Mouse (Mus musculus): Measurements from ENCODE around the gene Wnt10a. TPM values are rescaled to one million over a fixed set of nuclear protein-coding genes. Genes with fewer than 3 reads are reported as not detected.

The Wnt10a gene
- polyA plus RNA-seq (2015; fragmentation: Nextera tagmentation; extraction: Ambion mirVana) = not detected in 2 replicates

DNA sequence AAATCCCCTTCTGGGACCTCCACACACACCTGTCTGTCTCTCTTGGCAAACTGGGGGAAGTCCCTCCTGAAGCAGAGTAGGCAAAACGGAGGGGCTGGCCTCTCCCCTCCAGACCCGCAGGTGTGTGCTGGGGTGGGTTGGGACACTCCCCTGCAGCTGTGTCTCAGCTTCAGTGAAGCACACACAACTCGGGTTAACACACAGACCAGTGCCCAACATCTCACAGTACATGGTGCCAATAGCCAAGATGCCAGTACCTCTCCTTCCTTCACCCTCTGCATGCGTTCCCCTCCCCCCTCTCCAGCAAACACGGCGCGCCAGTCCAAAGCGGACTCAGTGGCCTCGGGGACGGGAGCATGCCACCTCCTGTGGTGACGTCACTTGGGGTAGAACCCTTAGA, at the start of gene Wnt10a:
Gene Wnt10a (plus strand): TSS at position 268 of the 400 bp plus-strand sequence.
- DNase-seq = no peak
- H3K4me2 ChIP-seq = peak within 1 kb of the TSS; percentile 14; the same call in 1 of the 2 replicates

DNA sequence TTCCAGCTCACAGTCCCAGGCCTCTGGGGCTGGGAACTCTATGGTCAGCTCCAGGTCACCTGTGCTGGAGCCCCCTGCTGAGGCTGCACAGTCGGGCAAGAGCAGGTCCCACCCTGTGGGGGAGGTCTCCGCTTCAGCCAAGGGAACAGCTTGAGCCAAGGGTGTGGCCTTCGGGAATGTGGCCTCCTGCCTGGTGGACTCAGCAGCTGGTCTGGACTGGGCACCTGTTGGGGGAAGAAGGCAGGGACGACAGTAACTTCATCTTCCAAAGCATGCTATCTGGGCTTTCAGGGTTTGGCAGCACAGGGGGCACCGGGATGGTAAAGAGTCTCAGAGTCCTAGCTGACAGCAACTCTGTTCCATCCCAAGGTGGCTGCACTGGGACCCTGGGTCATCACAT, 44.0 kb upstream of the Wnt10a start:
- WGBS (ENCODE audit: insufficient replicate concordance) = 60% methylated on average over 5 of the region's 5 CpGs
- no peak overlapping the region for H3K9ac ChIP-seq

More for the DNA sequence above, at the start of gene Wnt10a:
- 0 out of 2 replicates have a peak, but pooled peaks cover 4% of the 10 kb centered on the region for H3K4me1 ChIP-seq (replicated peaks)
- no peak within 1 kb of the TSS for H3K27ac ChIP-seq
- 4% methylated on average over 11 of the region's 11 CpGs for WGBS (ENCODE audit: insufficient replicate concordance)
- no peaks in the 10 kb centered on the region for H3K36me3 ChIP-seq
- no peak within 1 kb of the TSS; the same call in 1 of the 2 replicates for H3K4me3 ChIP-seq (replicated peaks)
- peaks cover 99% of the 10 kb centered on the region for H3K27me3 ChIP-seq
- H3K9ac ChIP-seq = no peak within 1 kb of the TSS
- no peak for ATAC-seq (ENCODE audit: low read depth)
- H3K9me3 ChIP-seq (replicated peaks) = no peaks in the 10 kb centered on the region

DNA sequence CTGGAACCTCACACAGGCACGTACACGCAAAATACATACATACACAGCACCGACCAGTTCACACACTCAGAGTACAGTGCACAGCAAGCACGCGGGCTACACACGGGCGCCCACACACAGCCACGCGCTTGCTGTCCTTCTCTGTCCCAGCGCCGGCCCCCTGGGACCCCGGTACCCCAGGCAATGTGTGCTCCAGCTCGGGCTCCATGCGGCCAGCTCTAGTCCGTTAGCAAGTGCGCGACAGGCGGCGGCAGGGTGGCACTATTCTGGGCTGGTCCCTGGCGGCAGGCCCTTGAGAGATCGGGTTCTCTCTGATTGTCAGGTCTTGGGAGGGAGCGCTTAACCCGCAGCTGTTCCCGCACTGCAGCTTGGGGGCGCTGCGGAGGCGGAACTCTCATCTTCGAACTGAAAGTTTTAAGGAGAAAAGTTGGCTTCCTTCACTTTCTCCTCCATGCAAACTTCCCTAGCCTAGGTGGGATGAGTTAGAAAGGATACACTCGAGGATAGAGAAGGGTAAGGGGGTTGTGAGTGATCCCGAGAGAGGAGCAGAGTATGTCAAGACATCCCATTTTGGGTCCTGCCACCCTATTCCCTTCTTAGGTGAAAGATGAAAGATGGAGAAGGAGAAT, 42.6 kb upstream of the Wnt10a start, which contains the start of gene Prkag3:
Gene Prkag3 (minus strand): TSS at position 579 of the 629 bp plus-strand sequence.
- 11% methylated on average over 30 of the region's 30 CpGs for WGBS (ENCODE audit: insufficient replicate concordance)
- Histone ChIP-seq H3K27me3 (peaks cover 25% of the 10 kb centered on the region), H3K36me3 (no peaks in the 10 kb centered on the region), H3K9me3 (replicated peaks) (no peaks in the 10 kb centered on the region), H3K27ac (no peak within 1 kb of the TSS), H3K4me1 (replicated peaks) (peaks cover 8% of the 10 kb centered on the region; the same call in 1 of the 2 replicates), H3K9ac (no peak within 1 kb of the TSS), H3K4me2 (peak within 1 kb of the TSS; percentile 57), H3K4me3 (replicated peaks) (peak within 1 kb of the TSS; percentile 26; the same call in 1 of the 2 replicates)
- DNase-seq (peak; percentile 11), ATAC-seq (ENCODE audit: low read depth) (no peak)

More for the DNA sequence above, 44.0 kb upstream of the Wnt10a start:
- no peak for DNase-seq
- peaks cover 25% of the 10 kb centered on the region for H3K27me3 ChIP-seq
- no peaks in the 10 kb centered on the region for H3K9me3 ChIP-seq (replicated peaks)
- no peak overlapping the region for H3K4me2 ChIP-seq
- H3K4me1 ChIP-seq (replicated peaks) = peaks cover 8% of the 10 kb centered on the region; the same call in 1 of the 2 replicates
- no peak overlapping the region for H3K27ac ChIP-seq
- H3K4me3 ChIP-seq (replicated peaks) = no peak overlapping the region
- ATAC-seq (ENCODE audit: low read depth) = no peak
- H3K36me3 ChIP-seq = no peaks in the 10 kb centered on the region

DNA sequence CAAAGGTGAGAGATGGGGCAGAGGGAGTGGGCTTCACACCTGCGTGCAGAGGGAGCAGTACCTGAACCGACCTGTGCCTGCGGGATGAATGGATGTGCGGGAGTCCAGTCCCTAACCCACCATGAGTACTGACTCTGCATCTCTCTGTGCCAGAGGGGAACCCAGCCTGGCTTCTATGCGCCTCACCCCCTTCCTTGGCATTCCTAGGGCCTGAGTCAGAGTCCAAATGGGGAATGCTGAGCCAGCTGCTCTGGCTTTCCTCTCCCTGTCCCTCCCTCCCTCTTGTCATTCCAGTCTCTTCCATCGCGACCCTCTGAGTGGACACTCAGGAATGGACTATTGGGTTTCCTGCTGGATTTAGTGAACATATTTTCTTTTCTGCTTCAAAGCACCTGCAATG, 42.0 kb upstream of the Wnt10a start:
- H3K36me3 ChIP-seq = no peaks in the 10 kb centered on the region
- H3K4me1 ChIP-seq (replicated peaks) = peaks cover 8% of the 10 kb centered on the region; the same call in 1 of the 2 replicates
- no peak for DNase-seq
- no peaks in the 10 kb centered on the region for H3K9me3 ChIP-seq (replicated peaks)
- no peak overlapping the region for H3K9ac ChIP-seq
- 42% methylated on average over 7 of the region's 7 CpGs for WGBS (ENCODE audit: insufficient replicate concordance)
- no peak for ATAC-seq (ENCODE audit: low read depth)
- H3K4me2 ChIP-seq = no peak overlapping the region
- peaks cover 25% of the 10 kb centered on the region for H3K27me3 ChIP-seq
- H3K27ac ChIP-seq = no peak overlapping the region
- no peak overlapping the region for H3K4me3 ChIP-seq (replicated peaks)

DNA sequence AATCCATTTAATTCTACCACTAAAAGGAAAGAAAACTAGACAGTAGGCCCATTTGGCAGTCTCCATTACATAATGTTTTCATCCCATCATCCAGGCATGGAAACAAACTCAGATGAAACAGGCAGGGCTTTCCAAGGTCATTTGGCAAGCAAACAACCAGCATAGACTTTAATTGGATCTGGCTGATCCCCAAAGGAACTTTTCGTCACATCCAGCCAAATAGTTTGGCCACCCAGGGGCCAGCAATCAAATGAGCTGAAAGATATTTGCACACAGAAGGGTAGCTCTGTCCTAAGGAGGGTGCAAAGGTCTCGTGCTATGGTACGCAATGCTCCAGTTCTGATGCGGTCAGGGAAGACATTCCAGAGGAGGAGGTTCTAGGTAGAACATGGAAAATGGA, 40.6 kb upstream of the Wnt10a start:
- Histone ChIP-seq H3K36me3 (no peaks in the 10 kb centered on the region), H3K27ac (no peak overlapping the region), H3K9me3 (replicated peaks) (no peaks in the 10 kb centered on the region), H3K4me3 (replicated peaks) (no peak overlapping the region), H3K9ac (no peak overlapping the region), H3K4me2 (no peak overlapping the region), H3K27me3 (peaks cover 23% of the 10 kb centered on the region), H3K4me1 (replicated peaks) (peaks cover 8% of the 10 kb centered on the region; the same call in 1 of the 2 replicates)
- ATAC-seq (ENCODE audit: low read depth) (no peak), DNase-seq (no peak)
- WGBS (ENCODE audit: insufficient replicate concordance) = 65% methylated on average over 4 of the region's 4 CpGs

DNA sequence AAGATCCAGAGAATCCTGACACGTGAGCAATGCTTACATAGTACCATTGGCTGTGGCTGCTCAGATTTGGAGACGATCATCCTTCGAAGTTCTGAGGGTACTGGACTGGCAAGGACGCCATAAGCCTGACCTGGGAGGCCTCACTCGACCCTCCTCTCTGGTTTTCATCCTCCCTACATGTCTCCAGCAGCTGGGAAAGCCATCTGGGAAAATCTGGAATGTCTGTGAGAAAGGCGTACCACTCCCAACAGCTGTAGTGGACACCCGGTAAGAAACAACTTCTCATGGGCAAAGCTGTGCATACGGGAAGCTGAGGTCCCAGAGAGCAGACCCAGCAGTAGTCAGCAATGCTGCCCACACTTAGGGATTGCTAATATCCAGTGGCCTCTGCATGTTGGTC, 39.2 kb upstream of the Wnt10a start:
- H3K27ac ChIP-seq = no peak overlapping the region
- WGBS (ENCODE audit: insufficient replicate concordance) = 71% methylated on average over 8 of the region's 8 CpGs

DNA sequence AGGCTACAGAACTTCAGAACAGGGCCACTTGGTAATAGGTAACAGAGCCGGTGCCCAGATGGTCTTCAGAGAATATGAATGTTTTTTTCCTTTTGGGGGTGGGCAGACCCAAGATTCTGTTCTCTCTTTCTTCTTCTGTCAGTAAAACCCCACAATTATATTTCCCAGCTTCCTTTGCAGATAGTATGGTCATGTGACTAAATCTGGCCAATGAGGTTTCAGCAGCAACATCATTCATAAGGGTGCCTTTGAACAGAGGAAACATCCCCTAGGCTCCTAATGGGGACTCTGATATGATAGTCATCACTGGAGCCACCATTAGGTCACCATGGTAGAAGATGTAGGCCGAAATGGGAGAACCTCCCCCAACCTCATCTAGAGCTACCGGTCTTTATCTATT, 38.5 kb upstream of the Wnt10a start:
- Histone ChIP-seq H3K4me3 (replicated peaks) (no peak overlapping the region), H3K36me3 (no peaks in the 10 kb centered on the region), H3K9me3 (replicated peaks) (no peaks in the 10 kb centered on the region), H3K27me3 (peaks cover 14% of the 10 kb centered on the region; the same call in 1 of the 2 replicates), H3K4me2 (no peak overlapping the region), H3K4me1 (replicated peaks) (peaks cover 8% of the 10 kb centered on the region; the same call in 1 of the 2 replicates), H3K27ac (no peak overlapping the region), H3K9ac (no peak overlapping the region)
- WGBS (ENCODE audit: insufficient replicate concordance) = 81% methylated on average over 3 of the region's 3 CpGs
- no peak for DNase-seq
- ATAC-seq (ENCODE audit: low read depth) = no peak

More for the DNA sequence above, 39.2 kb upstream of the Wnt10a start:
- no peaks in the 10 kb centered on the region for H3K9me3 ChIP-seq (replicated peaks)
- H3K4me3 ChIP-seq (replicated peaks) = no peak overlapping the region
- DNase-seq (no peak), ATAC-seq (ENCODE audit: low read depth) (no peak)
- H3K36me3 ChIP-seq = no peaks in the 10 kb centered on the region
- H3K9ac ChIP-seq = no peak overlapping the region
- no peak overlapping the region for H3K4me2 ChIP-seq
- peaks cover 21% of the 10 kb centered on the region for H3K27me3 ChIP-seq
- H3K4me1 ChIP-seq (replicated peaks) = peaks cover 8% of the 10 kb centered on the region; the same call in 1 of the 2 replicates

DNA sequence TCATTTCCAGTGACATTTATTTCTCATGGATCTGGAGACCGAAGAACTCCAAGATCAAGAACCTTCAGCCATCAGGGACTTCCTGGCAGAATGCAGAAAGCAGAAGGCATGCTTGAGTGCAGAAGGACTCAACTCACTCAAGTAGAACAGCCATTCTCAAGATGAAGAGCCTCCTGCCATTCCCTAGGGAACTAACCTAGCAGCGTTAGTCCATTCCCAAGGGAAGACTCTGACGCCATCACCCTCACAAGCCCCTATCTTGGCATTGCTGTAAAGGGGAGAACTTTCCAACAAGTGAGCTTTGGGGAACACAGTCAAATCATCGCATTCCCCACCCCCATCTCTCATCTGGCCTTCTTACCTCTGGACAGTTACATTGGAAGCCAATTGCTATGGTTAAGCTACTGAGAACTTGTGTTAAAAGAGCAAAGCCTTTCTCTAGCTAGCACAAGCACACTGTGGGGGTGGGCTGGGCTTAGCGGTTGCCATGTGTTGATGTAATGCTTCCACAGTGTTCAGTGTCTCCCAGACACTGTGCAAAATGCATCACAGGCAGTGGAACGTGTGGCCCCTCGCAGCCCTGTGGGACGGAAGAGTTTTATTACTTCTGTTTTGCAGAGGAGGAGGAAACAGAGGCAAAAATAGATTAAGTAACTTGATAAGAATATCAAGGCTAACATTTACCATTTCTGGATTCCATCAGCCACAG, 37.9 kb upstream of the Wnt10a start:
- H3K27ac ChIP-seq = no peak overlapping the region
- H3K9ac ChIP-seq = no peak overlapping the region
- H3K36me3 ChIP-seq = no peaks in the 10 kb centered on the region
- no peaks in the 10 kb centered on the region for H3K9me3 ChIP-seq (replicated peaks)
- H3K27me3 ChIP-seq = peaks cover 8% of the 10 kb centered on the region; the same call in 1 of the 2 replicates
- H3K4me3 ChIP-seq (replicated peaks) = no peak overlapping the region
- no peak for ATAC-seq (ENCODE audit: low read depth)
- H3K4me2 ChIP-seq = no peak overlapping the region
- peaks cover 7% of the 10 kb centered on the region; the same call in 1 of the 2 replicates for H3K4me1 ChIP-seq (replicated peaks)
- no peak for DNase-seq
- WGBS (ENCODE audit: insufficient replicate concordance) = 63% methylated on average over 8 of the region's 8 CpGs

DNA sequence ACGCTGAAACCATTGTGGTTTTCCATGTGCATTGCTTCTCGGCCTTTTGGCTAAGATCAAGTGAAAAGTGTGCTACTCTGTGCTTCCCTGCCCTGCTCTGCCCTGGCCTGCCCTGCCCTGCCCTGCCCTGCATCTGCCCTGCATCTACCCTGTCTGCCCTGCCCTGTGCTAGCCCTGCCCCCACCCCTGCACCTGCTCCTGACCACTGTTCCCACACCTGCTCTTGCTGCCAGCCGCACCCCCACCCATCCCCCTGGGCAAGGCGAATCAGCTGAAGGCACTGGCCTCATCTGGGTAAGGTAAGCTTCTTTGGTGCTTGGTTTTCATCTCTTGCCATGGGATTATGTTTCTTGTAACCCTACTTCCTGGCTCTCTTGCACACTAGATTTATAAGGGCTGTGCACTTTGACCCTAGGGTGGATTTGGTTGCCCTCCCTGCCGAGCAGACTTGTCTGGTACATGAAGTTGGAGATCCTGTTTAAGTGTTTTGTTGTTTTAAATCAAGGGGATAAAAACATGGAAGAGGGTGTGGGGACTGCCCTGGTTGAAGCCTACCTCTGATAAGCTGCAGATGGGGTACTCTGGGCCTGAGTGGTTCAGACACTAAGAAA, 37.0 kb upstream of the Wnt10a start:
- 62% methylated on average over 5 of the region's 5 CpGs for WGBS (ENCODE audit: insufficient replicate concordance)
- no peak overlapping the region for H3K4me2 ChIP-seq
- no peaks in the 10 kb centered on the region for H3K4me1 ChIP-seq (replicated peaks)
- no peak overlapping the region for H3K4me3 ChIP-seq (replicated peaks)
- ATAC-seq (ENCODE audit: low read depth) = no peak
- no peak for DNase-seq
- no peak overlapping the region for H3K27ac ChIP-seq
- no peaks in the 10 kb centered on the region for H3K36me3 ChIP-seq
- H3K27me3 ChIP-seq = 0 out of 2 replicates have a peak, but pooled peaks cover 2% of the 10 kb centered on the region
- no peaks in the 10 kb centered on the region for H3K9me3 ChIP-seq (replicated peaks)
- no peak overlapping the region for H3K9ac ChIP-seq

DNA sequence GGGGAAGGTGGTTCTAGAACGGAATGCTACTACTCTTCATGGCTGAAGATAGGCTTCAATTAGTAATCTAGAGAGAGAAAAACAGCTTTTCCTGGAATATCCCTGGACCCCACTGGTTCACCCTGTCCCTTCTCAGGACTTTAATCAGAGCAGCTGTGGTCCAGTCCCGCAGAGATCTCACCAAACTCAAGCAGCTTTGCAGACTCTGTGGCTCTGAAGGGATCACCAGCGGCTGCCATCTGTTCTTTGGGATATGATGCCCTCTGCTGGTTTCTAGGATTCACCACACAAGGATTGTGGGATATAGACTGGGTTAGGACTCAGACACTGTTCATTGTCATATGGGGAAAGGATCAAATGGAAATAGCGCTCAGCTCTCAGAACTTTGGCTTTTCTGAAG, 31.5 kb upstream of the Wnt10a start:
- ATAC-seq (ENCODE audit: low read depth) (no peak), DNase-seq (no peak)
- H3K4me2 ChIP-seq = no peak overlapping the region
- no peak overlapping the region for H3K9ac ChIP-seq
- H3K4me3 ChIP-seq (replicated peaks) = no peak overlapping the region
- H3K27me3 ChIP-seq = peaks cover 19% of the 10 kb centered on the region
- no peaks in the 10 kb centered on the region for H3K36me3 ChIP-seq
- no peaks in the 10 kb centered on the region for H3K9me3 ChIP-seq (replicated peaks)
- H3K27ac ChIP-seq = no peak overlapping the region
- 20% methylated on average over 4 of the region's 4 CpGs for WGBS (ENCODE audit: insufficient replicate concordance)
- no peaks in the 10 kb centered on the region for H3K4me1 ChIP-seq (replicated peaks)

DNA sequence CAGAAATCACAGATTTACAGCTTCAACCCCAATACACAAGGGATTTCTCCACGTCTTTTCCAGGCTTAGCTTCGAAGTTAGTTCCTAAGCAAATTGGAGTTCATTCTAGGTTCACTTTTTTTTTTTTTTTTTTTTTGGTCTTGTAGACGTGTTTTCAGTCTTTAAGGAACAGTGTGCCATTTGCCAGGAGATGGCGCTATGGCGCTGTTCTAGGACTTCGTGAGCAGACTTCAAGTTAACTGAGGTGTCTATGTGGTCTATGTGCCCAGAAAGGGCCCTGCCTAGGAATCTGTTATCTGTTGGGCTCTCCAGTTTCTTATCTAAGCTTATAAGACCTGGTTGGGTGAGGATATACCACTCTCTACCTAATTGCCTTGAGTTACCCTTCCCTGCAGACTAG, 28.2 kb upstream of the Wnt10a start:
- H3K4me2 ChIP-seq = no peak overlapping the region
- no peaks in the 10 kb centered on the region for H3K36me3 ChIP-seq
- ATAC-seq (ENCODE audit: low read depth) = no peak
- DNase-seq = no peak
- H3K27ac ChIP-seq = no peak overlapping the region
- no peaks in the 10 kb centered on the region for H3K4me1 ChIP-seq (replicated peaks)
- H3K27me3 ChIP-seq = peaks cover 49% of the 10 kb centered on the region
- no peaks in the 10 kb centered on the region for H3K9me3 ChIP-seq (replicated peaks)
- no peak overlapping the region for H3K4me3 ChIP-seq (replicated peaks)
- WGBS (ENCODE audit: insufficient replicate concordance) = 2% methylated on average over 6 of the region's 6 CpGs
- H3K9ac ChIP-seq = no peak overlapping the region
